Mouse (Mus musculus) hindbrain, postnatal 0 days (tissue): ENCODE results near the gene Brap. TPM values are rescaled to one million over a fixed set of nuclear protein-coding genes. Genes with fewer than 3 reads are reported as not detected.
"Not testable (repeated sequence)": the region's sequence is repeated elsewhere in the genome, so short reads cannot be mapped to it uniquely, and the experiment has no call there.

ENCODE experiments used
- ATAC-seq: fragments of 200-750 bp; cut with Nextera tagmentation; 2 replicates; pipeline ENCODE4 v1.8.0; 2017; ENCODE audit warnings: mild to moderate bottlenecking, moderate TSS enrichment, moderate library complexity
- DNase-seq: peaks from one replicate; pipeline ENCODE4 v3.0.0-alpha.2; 2015; ENCODE audit warnings: low spot score
- H3K27ac ChIP-seq: fragments of 300-500 bp; sonication (generic); 2 replicates; pipeline ENCODE4 v1.5.1; 2014; ENCODE audit warnings: mild to moderate bottlenecking
- H3K27me3 ChIP-seq: fragments of 300-500 bp; sonication (generic); 2 replicates; pipeline ENCODE4 v1.6.1; 2014; ENCODE audit warnings: low read length, mixed read lengths; ENCODE audit not compliant: insufficient read depth
- H3K36me3 ChIP-seq: fragments of 300-500 bp; sonication (generic); 2 replicates; pipeline ENCODE4 v1.6.1; 2014; ENCODE audit warnings: low read length, mixed read lengths; ENCODE audit not compliant: insufficient read depth
- H3K4me1 ChIP-seq: fragments of 300-500 bp; sonication (generic); 2 replicates; pipeline ENCODE4 v1.6.1; 2014; ENCODE audit warnings: antibody characterized with exemption, low read length, mixed read lengths; ENCODE audit not compliant: insufficient read depth
- H3K4me2 ChIP-seq: fragments of 300-500 bp; sonication (generic); 2 replicates; pipeline ENCODE4 v1.6.1; 2014; ENCODE audit warnings: low read depth, mild to moderate bottlenecking, low read length, moderate library complexity, mixed read lengths
- H3K4me3 ChIP-seq: fragments of 300-500 bp; sonication (generic); 2 replicates; pipeline ENCODE4 v1.5.1; 2014; ENCODE audit warnings: low read length
- H3K9ac ChIP-seq: fragments of 300-500 bp; sonication (generic); replicated peaks from 2 replicates; pipeline ENCODE4 v1.6.1; 2014; ENCODE audit warnings: mild to moderate bottlenecking, low read length, moderate library complexity, mixed read lengths
- H3K9me3 ChIP-seq: fragments of 300-500 bp; sonication (generic); 2 replicates; pipeline ENCODE4 v1.6.1; 2016; ENCODE audit warnings: low read length, mixed read lengths
- CTCF ChIP-seq: IDR thresholded peaks from 2 replicates; pipeline ENCODE4 v1.5.1; 2016; ENCODE audit warnings: antibody characterized with exemption, control low read depth, low read depth
- WGBS: fragments of 180-500 bp; shearing (Covaris S2); extraction: QIAGEN DNeasy Blood & Tissue Kit; methylation state at CpG from one replicate; pipeline ENCODE4 v1.1.7; 2014; 5-methylcytosine and 5-hydroxymethylcytosine counted together
- polyA plus RNA-seq: library from polyadenylated mRNA; unstranded; fragments of >200 nt; fragmentation: Nextera tagmentation; extraction: Ambion mirVana; gene quantifications from 2 replicates; pipeline ENCODE4 v1.2.1, GENCODE M21; 2015
- total RNA-seq: library from RNA; depleted of rRNA; stranded (reverse); fragments of >200 nt; gene quantifications from 2 replicates; pipeline ENCODE4 v1.2.3, GENCODE M21; 2014

Gene Brap
- total and polyA plus RNA-seq, 2 experiments from 2014 or later = 41.7 to 44.0 TPM

GRCm38 (mm10) chr5:121654526-121654925 is 5.8 kb upstream of the Brap start:
- TF ChIP-seq CTCF = no peak
- Histone ChIP-seq H3K4me2 (no peak overlapping the region), H3K4me3 (no peak overlapping the region), H3K4me1 (0 out of 2 replicates have a peak, but pooled peaks cover 1% of the 10 kb centered on the region), H3K9ac (no peak overlapping the region), H3K9me3 (no peaks in the 10 kb centered on the region), H3K27ac (no peak overlapping the region), H3K36me3 (no peaks in the 10 kb centered on the region), H3K27me3 (no peaks in the 10 kb centered on the region)
- ATAC-seq (no peak), DNase-seq (no peak)
- 80% methylated on average over 4 of the region's 4 CpGs for WGBS

DNA sequence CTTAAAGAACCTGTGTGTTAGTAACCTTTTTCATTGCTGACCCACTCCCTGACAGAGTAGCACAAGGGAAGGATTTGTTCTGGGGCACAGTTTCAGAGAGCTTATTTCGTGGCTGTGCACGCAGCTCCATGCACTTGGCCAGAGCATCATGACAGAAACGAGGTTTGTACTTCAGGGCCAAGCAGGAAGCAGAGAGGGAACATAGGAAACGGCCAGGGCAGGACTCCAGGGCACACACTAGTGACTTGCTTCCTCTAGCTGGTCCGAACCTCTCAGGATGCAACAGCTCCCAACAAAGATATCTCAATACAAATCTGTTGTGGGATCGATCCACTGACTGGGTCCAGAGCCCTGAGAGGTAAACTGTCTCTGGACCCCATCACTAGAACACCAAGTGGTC is 3.5 kb upstream of the Brap start:
- not testable (repeated sequence) for H3K9ac ChIP-seq, H3K36me3 ChIP-seq, DNase-seq, H3K4me3 ChIP-seq, H3K9me3 ChIP-seq, H3K27me3 ChIP-seq, ATAC-seq, H3K4me1 ChIP-seq, H3K27ac ChIP-seq, H3K4me2 ChIP-seq
- 78% methylated on average over 6 of the region's 6 CpGs for WGBS

GRCm38 (mm10) chr5:121657656-121658055 is 2.7 kb upstream of the Brap start:
- H3K9me3 ChIP-seq, H3K9ac ChIP-seq, H3K36me3 ChIP-seq, H3K4me3 ChIP-seq, H3K4me1 ChIP-seq, H3K4me2 ChIP-seq, DNase-seq, H3K27ac ChIP-seq, H3K27me3 ChIP-seq, ATAC-seq: not testable (repeated sequence)
- 90% methylated on average over 6 of the region's 6 CpGs for WGBS

GRCm38 (mm10) chr5:121660897-121661254 is 513 bp downstream of the Brap start:
- peak; percentile 32; the same call in 1 of the 2 replicates for ATAC-seq
- peak overlapping the region; percentile 77 for H3K9ac ChIP-seq
- H3K27ac ChIP-seq = peak overlapping the region; percentile 70
- peaks cover 16% of the 10 kb centered on the region; the same call in 1 of the 2 replicates for H3K36me3 ChIP-seq
- WGBS = under 1% methylated on average over 25 of the region's 26 CpGs
- peak overlapping the region; percentile 73 for H3K4me3 ChIP-seq
- H3K4me2 ChIP-seq = peak overlapping the region; percentile 83
- H3K4me1 ChIP-seq = peaks cover 10% of the 10 kb centered on the region
- no peak for TF ChIP-seq CTCF
- DNase-seq = peak; percentile 22
- no peaks in the 10 kb centered on the region for H3K9me3 ChIP-seq
- no peaks in the 10 kb centered on the region for H3K27me3 ChIP-seq

DNA sequence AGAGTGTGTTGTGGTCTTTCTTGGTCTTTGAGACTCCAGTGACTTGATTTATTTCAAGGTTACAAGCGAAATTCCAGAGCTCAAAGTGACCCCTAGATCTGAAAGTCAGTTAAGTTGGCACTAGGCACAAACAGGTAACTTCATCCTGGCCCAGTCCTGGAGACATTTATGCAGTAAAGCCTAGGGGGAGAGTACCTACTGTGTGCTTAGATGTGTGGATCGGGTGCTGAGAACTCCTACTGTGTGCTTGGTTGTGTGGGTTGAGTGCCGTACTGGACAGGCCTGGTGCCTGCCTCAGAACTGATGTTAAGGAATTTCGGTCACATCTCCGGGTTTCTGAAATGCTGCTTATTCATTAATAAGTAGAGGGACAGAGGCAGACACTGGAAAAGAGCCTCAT is 1.1 kb downstream of the Brap start:
- TF ChIP-seq CTCF = no peak
- H3K4me3 ChIP-seq = peak overlapping the region; percentile 73
- H3K9me3 ChIP-seq = no peaks in the 10 kb centered on the region
- ATAC-seq = no peak
- H3K27me3 ChIP-seq = no peaks in the 10 kb centered on the region
- peak overlapping the region; percentile 83 for H3K4me2 ChIP-seq
- H3K27ac ChIP-seq = no peak overlapping the region
- WGBS = 81% methylated on average over 5 of the region's 5 CpGs
- H3K36me3 ChIP-seq = peaks cover 16% of the 10 kb centered on the region; the same call in 1 of the 2 replicates
- DNase-seq = no peak
- H3K4me1 ChIP-seq = peaks cover 10% of the 10 kb centered on the region
- peak overlapping the region; percentile 77 for H3K9ac ChIP-seq

GRCm38 (mm10) chr5:121663456-121663855 is 3.1 kb downstream of the Brap start:
- H3K27me3 ChIP-seq = no peaks in the 10 kb centered on the region
- no peak overlapping the region for H3K4me2 ChIP-seq
- H3K9ac ChIP-seq = no peak overlapping the region
- H3K36me3 ChIP-seq = peaks cover 22% of the 10 kb centered on the region
- H3K4me3 ChIP-seq = no peak overlapping the region
- no peak for TF ChIP-seq CTCF
- WGBS = 91% methylated on average over 8 of the region's 8 CpGs
- ATAC-seq (no peak), DNase-seq (no peak)
- no peaks in the 10 kb centered on the region for H3K9me3 ChIP-seq
- H3K27ac ChIP-seq = no peak overlapping the region
- H3K4me1 ChIP-seq = peaks cover 10% of the 10 kb centered on the region

DNA sequence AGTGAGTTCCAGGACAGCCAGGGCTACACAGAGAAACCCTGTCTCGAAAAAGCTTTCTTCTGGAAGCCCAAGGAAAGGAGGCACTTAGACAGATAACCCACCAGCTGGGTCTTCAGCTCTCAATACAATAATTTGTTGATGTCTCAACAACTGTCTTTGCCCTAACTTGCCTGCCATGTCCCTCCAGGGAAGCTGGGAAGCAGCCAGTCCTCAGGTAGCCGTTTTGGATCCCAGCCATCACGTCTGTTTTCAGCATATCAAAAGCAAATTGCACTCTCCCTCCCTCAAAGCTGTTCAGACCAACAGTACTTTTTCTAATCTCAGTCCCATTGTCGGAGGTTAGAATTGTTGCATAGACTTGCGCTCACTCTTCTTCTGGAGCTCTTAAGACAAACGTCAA is 3.7 kb downstream of the Brap start:
- peaks cover 10% of the 10 kb centered on the region for H3K4me1 ChIP-seq
- DNase-seq (no peak), ATAC-seq (no peak)
- no peak for TF ChIP-seq CTCF
- WGBS = 93% methylated on average over 6 of the region's 6 CpGs
- peaks cover 27% of the 10 kb centered on the region for H3K36me3 ChIP-seq
- no peak overlapping the region for H3K4me2 ChIP-seq
- no peak overlapping the region for H3K4me3 ChIP-seq
- no peaks in the 10 kb centered on the region for H3K27me3 ChIP-seq
- H3K27ac ChIP-seq = no peak overlapping the region
- H3K9me3 ChIP-seq = no peaks in the 10 kb centered on the region
- no peak overlapping the region for H3K9ac ChIP-seq
